Mouse (Mus musculus): ENCODE measurements around the gene Atf3.

Gene Atf3

DNA sequence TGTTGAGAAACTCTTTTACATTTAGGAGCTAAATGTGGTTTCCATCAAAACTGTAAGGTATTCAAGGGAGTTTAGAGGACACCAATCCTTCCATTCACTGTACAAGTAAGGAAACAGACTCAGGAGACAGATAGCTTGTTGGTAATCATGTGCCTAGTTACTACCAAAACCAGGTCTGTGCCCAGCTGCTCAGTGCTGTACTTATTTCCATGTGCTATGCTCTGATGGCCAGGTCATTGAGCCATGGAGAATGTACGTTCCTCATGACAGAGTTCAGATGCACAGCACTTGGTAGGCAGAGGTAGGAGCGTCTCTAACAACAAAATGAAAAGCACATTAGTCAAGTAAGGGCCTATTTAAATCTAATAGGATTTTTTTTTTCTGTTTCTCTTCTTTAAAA is 8.7 kb upstream of the Atf3 start:
- DNase-seq (ENCODE audit: low read depth, low spot score), result no peak

DNA sequence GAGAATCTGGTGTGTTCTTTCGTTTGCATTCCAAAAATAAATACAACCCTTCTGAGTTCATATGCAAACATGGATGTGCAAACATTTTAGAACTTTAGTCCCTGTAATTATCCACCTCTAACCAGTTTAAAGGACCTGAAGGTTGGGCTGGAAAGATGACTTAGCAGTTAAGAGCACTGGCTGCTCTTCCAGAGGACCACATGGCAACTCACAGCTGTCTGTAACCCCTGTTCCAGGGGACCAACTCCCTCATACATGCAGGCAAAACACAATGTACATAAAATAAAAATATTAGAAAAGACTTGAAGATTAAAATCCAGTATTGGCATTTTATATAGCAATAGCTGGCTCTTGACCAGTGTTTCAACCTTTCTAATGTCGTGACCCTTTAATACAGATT is 7.9 kb upstream of the Atf3 start:
- no peak for DNase-seq (ENCODE audit: low read depth, low spot score)

DNA sequence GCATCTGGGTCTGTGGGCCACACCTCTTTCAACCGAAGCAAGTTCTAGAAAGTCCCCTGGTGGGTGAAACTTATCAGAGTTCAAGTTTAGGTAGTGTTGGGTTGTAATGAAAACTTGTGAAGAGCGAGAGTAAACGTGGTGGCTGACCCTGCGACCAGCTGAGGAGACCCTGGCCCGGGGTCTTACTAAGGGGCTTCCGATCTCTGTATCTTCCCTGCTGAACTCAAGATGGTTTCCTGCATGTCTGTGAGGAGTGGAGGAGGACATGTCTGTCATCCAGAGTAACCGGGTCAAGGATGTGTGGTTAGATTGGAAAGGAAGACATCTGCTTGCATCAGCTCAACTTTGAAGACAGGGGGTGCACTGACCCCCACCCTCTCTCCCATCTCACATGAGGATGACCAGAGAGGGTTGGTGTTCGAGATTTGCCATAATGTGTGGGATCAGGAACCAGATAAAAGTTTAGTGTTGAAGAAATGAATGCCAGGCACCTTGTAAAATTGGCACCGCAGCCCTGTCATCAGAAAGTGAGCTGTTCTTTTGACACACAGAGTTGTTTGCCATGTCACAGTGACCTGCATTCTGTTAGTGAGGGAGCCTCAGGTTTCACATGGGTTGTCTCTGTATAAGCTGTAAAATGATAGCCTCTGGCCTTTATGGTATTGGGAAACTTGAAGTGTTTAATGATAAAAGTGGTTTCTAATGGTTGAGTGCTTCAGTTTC is 7.3 kb upstream of the Atf3 start:
- peak; percentile 55 for DNase-seq (ENCODE audit: low read depth, low spot score)

DNA sequence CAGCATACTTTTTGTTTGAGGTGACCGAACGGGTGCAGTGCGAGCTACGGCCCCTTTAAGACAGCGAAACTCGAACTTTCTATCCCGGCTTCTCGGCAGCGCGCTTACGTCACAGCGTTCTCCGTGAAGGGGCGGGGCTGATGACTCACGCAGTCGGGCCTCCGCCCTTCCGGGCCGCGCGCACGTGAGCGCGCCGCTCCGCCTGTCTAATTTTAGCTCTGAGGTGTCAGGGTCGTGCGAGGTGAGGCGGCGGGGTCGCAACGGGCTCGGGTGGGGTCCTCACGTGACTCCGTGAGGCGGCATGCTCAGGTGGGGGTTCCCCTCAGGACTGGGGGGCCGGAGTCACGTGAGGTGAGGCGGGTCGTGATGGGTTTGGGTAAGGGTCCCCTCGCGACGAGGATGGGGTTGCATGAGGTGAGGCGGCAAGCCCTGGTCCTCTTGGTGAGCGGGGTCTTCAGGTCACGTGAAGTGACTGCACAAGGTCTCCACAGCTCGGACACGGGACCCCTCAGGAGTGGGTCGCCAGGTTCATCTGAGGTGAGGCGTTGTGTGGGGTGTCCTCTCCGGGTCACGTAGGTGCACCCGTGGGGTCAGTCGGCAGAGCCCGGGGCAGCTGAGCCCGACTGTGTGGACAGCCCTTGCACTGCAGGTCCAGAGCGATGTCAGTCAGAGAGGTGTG is 6.6 kb upstream of the Atf3 start:
- DNase-seq (ENCODE audit: low read depth, low spot score), result peak; percentile 90

DNA sequence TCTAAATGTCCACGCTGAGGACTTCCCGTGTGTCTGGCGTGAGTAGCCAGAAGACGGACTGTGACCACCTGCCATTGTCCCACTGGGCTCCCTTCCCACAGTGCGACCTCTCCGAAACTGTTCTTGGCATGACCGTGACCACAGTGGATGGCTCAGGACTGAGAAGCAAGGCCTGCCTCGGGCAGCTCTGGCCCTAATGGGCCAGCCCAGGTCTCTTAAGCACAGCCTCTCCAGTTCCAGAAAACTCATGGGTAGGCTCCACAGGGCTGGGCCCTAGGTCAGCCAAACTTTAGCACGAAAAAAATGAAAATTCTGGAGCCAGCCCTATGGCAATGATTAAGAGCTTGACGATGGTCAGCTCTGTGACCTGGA is 6.1 kb upstream of the Atf3 start:
- no peak for DNase-seq (ENCODE audit: low read depth, low spot score)

DNA sequence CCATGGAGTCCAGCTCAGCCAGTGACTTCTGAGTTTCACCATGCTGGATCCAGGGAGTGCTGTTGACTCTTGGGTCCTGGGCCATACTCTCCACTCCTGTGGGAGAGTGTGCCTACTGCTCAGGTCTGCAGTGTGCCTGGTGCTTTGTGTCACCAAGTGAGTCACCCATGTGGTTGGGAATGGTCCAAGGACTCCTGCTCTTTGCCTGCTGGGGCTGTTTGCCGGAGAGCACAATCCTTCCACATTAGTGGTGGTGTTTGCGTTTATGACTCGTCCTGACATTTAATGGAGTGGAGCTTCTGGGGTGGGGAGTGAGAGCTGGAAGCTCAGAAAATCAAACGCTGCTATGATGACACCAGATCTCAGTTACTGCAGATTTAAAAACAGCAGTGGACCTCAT is 4.2 kb upstream of the Atf3 start:
- DNase-seq (ENCODE audit: low read depth, low spot score), result no peak

DNA sequence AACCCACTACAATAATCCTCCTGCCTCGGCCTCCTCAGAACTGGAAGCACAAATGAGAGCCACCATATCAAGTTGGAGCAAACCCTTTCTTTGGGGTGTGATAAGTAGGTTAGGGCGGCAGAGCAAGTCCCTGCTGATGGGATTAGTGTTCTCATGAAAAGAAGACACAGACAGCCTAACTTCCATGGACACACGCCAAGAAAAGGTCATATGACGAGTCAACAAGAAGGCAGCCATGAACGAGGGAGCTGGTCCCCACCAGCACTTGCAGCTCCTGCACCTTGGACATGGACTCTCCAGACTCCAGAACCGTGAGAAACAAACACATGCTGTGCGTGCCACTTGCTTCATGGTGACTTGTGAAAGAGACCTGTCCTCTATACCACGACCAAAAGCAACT is 2.7 kb upstream of the Atf3 start:
- no peak for DNase-seq (ENCODE audit: low read depth, low spot score)

DNA sequence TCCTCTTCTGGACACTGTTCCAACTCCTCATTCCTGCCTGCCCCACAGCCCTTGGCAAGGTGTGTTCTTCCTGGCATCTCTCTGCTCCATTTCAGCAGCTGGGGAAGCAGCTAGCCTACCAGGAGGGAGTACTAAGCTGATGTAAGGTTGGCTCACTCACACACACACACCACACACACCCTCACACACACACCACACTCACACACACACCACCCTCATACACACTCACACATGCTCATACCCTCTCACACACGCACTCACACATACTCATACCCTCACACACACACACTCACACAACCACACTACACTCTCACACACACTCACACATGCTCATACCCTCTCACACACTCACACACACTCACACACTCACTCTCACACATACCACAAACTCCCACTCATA is 1.9 kb upstream of the Atf3 start:
- no peak for DNase-seq (ENCODE audit: low read depth, low spot score)

DNA sequence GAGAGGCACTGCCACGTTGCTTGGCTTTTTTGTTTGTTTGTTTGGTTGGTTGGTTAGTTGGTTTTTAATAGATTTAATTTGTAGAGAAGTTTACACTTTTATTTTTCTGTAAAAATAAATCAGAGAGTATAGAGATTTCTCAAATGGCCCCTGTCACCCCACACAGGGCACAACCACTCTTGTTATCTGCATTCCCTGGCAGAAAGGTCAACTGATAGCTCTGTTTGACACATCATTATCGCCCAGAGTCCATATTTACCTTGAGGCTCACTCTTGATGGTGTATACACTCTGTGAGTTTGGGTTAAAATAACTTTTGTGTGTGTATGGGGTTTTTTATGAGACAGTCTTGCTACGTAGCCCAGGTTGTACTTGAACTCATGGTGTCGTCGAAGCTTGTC is 744 bp upstream of the Atf3 start:
- no peak for DNase-seq (ENCODE audit: low read depth, low spot score)

DNA sequence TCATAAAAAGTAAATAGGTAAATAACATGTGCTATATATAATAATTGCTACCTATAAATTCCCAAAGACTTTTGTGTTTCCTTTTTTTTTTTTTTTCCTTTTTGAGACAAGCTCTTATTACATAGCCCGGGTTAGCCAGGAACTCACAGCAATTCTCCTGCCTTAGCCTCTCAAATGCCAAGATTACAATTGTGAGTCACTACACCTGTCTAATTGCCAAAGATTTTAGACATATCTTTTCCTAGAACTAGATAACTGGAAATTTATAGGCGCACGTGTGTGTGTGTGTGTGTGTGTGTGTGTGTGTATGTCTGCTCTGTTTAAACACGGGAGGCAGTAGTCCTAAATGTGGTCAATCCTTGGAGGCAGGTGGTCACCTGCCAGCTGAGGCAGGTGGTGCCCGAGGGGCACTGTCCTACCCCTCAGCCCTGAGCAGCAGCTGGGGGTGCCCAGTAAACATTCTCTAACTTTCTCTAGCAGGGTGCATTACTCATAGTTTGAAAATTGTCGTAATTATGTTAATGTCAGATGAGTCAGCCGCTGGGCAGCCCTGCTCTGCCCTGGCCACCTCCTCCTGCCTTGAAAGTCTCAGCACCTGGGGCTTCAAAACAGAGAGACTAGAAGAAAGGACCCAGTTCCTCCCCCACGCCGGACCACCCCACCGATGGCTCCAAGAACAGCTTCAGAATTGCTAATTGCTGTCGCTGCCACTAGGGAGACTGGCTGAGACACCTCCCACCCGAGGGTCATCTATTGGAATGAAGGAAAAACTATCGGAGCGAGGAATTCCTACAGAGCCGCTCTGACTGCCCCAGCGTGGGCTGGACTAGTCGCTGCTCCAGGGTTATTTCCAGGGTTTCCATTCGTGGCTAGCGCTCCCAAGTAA is 1.8 kb downstream of the Atf3 start:
- no peak for DNase-seq (ENCODE audit: low read depth, low spot score)

DNA sequence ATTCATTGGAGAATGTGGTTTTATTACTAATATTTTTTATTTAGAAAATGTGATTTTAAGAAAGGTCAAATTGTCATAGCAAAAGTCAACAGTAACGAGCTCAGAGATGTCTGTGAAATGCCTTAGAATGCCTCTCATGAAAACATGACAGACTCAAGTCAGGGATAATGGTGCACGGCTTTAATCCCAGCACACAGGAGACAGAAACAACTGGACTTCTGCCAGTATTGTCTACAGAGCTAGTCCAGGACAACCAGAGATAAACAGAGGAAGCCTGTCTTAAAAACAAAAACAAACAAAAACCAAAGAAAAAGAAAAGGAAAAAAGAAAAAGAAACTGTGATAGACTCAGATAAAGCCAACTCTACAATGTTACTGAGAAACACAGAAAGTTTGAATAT is 6.7 kb downstream of the Atf3 start:
- DNase-seq (ENCODE audit: low read depth, low spot score), result no peak

DNA sequence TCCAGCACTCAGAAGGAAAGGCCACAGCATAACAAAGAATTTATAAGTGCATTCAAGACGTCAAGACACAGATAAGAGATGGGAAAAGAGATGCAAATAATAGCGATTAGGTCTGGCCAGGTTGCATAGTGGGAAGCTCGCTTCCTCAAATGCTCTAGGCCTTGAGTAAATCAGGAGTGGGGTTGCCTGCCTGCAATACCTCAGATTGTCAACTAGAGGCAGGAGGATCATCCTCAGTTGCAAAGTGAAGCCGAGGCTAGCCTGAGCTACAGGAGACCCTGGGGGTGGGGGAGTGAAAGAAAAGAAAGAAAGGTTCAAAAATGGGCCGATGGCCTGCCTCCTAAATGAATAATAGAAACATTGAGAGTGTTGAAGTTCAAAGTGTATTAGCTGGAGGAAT is 12.0 kb downstream of the Atf3 start:
- peak; percentile 46 for DNase-seq (ENCODE audit: low read depth, low spot score)

DNA sequence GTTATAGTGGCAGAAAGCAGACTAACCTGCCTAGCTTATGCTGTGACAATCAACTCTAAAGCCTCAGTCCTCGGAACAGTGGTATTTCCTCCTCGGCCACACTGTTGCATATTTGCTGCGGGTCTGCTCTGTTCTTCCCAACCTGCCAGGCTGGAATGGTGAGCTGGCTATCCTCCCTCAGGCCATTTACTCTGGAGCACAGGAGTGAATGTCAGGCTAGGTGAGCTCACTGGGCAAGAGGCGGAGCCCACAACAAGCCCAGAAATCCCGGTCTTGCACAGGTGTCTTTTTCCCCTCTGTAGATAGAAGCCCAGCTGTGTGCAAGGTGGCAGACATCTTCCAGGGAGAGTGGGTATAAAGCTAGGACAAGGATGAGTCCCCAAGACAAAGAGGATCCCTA is 13.0 kb downstream of the Atf3 start:
- DNase-seq (ENCODE audit: low read depth, low spot score), result no peak

DNA sequence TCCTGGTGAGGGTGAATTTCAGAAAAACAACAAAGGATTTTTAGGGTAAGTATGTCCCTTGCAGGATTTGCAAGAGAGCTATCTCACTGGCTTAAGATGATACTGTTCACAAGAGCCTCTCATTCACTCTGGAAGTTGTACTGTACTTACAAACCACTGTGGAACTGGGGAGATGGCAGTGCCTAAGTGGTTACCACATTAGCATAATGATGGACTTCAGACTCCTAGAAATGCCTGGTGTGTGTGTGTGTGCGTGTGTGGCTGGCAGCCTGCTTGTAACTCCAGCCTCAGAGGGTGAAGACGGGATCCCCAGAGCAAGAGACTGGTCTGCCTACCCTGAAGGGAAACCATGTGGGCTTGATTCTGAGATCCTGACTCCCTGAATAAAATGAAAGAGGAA is 14.3 kb downstream of the Atf3 start:
- DNase-seq (ENCODE audit: low read depth, low spot score), result no peak

DNA sequence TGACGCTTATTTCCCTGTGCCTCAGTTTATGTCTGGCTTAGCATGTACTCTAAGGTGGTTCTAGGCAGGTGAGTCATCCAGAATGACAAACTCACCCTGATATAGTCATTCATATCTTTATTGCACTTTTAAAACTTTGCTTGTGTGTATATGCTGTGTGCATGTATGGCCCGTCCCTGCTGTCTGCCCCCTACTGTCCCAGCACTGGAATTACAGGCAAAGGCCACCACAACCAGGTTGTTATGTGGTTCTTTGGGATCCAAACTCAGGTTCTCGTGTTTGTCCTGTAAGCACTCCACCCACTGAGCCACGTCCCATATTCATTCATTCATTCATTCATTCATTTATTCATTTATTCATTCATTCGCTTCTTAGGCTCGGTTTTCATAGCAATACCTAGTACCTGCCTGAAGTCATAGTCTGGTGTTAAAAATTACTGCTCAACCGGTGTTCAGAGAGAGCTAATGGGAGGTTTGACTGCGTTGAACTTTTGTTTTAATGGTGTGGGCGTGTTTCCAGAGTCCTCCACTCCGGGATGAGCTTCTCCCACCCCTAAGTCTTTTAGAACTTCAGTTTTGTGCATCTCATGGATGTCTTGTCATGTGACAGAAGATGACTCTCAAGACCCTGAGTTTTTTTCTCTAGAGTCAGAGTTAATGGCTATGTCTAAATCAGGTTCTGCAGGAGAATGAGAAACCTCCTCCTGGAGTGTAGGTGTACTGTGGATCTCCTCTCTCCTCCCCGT is 15.5 kb downstream of the Atf3 start:
- DNase-seq (ENCODE audit: low read depth, low spot score), result peak; percentile 23

DNA sequence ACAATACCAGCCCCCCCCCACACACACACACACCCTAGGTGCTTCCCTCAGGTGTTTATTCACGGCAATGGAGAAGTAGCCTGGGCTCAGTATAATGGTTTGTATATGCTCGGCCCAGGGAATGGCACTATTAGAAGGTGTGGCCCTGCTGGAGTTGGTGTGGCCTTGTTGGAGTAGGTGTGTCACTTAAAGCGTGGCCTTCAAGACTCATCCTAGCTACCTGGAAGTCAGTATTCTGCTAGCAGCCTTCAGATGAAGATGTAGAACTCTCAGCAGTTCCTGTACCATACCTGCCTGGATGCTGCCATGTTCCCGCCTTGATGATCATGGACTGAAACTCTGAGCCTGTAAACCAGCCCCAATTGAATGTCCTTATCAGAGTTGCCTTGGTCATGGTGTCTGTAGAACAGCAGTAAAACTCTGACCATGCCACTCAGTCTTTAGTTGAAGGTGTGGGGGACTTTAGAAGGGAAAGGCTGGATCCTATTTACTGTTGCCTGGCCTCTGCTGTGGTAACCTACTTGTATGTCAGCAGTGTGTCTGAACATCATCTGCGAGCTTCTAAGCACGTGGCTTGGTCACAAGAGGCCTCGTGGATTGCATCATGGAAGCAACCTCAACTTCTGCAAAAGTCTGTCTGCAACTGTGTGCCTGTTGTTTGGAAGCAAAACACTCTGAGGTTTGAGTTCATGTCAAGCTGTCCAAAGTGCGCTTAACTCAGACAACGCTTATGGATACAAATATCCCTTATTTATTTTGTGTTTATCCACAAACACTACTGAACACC is 16.8 kb downstream of the Atf3 start:
- DNase-seq (ENCODE audit: low read depth, low spot score), result no peak

DNA sequence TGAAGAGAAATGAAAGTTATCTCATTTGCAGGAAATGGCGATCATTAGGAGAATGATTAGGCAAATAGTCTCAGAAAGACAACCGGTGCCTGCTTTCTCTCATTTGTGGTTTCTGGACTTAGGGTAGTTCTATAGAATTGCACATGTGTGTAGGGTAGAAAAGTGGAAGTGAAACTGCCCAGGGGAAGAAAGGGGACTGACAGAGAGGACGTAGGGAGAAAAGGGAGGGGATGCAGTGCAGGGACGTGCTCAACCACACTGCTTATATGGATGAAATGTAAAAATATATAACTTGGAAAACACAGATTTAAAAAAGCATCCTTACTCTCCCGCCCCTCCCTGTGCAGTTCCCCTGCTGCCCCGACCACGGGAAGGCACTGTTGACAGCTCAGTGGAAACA is 19.9 kb downstream of the Atf3 start:
- no peak for DNase-seq (ENCODE audit: low read depth, low spot score)

DNA sequence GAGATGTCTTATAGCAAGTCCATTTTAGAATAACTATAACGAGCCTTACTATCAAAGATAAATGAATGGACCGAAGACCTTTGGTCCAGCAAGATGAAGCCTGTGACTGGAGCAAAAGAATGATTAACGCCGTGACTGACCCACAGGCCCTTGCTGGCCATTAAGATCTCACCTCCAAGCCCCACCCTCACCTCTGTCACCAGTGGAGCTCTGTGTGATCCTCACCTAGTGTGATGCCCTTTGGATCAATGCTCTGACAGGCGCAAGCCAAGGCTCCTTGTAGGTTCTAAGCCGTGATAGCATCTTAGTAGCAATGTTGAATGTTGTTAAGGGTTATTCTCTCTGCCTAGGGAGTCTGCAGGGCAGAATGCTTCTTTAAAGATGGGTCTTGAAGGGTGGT is 21.8 kb downstream of the Atf3 start:
- no peak for DNase-seq (ENCODE audit: low read depth, low spot score)

DNA sequence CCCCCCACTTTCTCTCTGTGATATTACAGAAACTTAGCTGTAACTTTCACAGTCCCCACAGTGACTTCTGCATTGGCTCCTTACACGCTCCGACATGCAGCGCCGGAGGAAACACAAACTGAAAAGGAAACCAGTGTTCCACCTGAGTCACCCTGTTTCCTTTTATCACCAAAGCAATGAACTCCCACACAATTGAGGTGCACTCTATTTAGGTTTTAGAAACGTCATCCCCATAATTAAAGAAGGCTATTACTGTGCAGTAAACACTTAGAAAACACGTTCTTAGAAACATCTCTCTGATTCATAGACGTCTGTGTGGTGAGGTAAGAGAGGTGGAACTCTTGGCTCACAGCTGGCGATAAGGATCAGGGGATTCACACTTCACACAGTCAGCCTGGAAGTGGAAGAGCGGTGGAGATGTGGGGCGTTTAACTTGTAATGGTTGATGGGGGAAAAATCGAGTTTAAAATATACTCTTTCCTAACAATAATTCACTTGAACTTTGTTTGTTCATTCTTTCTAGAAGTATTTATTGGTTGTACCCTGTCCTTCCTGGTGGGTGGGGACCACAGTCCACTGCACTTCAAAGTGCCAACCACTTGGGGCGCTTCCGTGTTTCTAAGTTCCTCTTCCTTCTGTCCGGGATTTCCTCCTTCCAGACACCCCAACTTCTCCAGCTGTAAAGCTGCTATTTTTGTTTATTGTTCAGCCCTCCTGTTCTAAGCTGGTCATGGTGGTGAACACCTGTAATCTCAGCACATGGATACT is 24.0 kb downstream of the Atf3 start:
- DNase-seq (ENCODE audit: low read depth, low spot score), result peak; percentile 52

DNA sequence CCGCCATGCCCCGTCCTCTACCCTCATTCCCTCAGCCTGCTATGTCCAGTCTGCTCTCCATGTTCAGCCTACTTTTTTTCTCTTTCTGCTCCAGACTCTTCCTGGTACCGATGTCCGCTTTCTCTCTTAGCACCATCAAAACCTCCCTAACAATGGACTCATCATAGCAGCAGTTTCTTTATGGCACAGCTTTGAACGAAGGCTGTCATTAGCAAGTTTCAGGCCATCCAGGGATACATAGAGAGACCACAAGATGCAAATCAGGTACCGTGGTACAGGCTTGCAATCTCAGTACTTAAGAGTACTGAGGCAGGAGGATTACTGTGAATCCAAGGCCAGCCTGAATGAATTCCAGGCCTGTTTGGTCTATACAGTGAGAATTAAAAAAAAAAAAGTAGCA is 25.1 kb downstream of the Atf3 start:
- no peak for DNase-seq (ENCODE audit: low read depth, low spot score)

Data from R1 (cell line).